Mouse (Mus musculus) kidney, embryonic 14.5 days (tissue): ENCODE measurements around the gene Ooep. TPM values are rescaled to one million over a fixed set of nuclear protein-coding genes. Genes with fewer than 3 reads are reported as not detected.
A peak's percentile ranks its signal among the peaks of the same experiment; 100 is the strongest.
"Not testable (repeated sequence)": the region's sequence is repeated elsewhere in the genome, so short reads cannot be mapped to it uniquely, and the experiment has no call there.

ENCODE experiments used
- ATAC-seq: fragments of 200-750 bp; cut with Nextera tagmentation; 2 replicates; pipeline ENCODE4 v1.8.0; 2017; ENCODE audit warnings: moderate number of reproducible peaks, mild to moderate bottlenecking, moderate TSS enrichment, moderate library complexity; ENCODE audit not compliant: low FRiP score, low TSS enrichment
- H3K27ac ChIP-seq: fragments of 300-500 bp; sonication (generic); 2 replicates; pipeline ENCODE4 v1.5.1; 2014; ENCODE audit warnings: low read depth, mild to moderate bottlenecking, low read length, moderate library complexity, mixed read lengths
- H3K27me3 ChIP-seq: fragments of 300-500 bp; sonication (generic); 2 replicates; pipeline ENCODE4 v1.6.1; 2014; ENCODE audit warnings: mild to moderate bottlenecking, low read length; ENCODE audit not compliant: control insufficient read depth, insufficient read depth
- H3K36me3 ChIP-seq: fragments of 300-500 bp; sonication (generic); 2 replicates; pipeline ENCODE4 v1.6.1; 2014; ENCODE audit warnings: low read length, mixed read lengths; ENCODE audit not compliant: control insufficient read depth, insufficient read depth
- H3K4me1 ChIP-seq: fragments of 300-500 bp; sonication (generic); 2 replicates; pipeline ENCODE4 v1.6.1; 2014; ENCODE audit warnings: low read length, mixed read lengths; ENCODE audit not compliant: control insufficient read depth, insufficient read depth
- H3K4me2 ChIP-seq: fragments of 300-500 bp; sonication (generic); replicated peaks from 2 replicates; pipeline ENCODE4 v1.6.1; 2014; ENCODE audit warnings: low read depth, mild to moderate bottlenecking, low read length
- H3K4me3 ChIP-seq: fragments of 300-500 bp; sonication (generic); 2 replicates; pipeline ENCODE4 v1.5.1; 2014; ENCODE audit warnings: mild to moderate bottlenecking, low read length
- H3K9ac ChIP-seq: fragments of 300-500 bp; sonication (generic); 2 replicates; pipeline ENCODE4 v1.6.1; 2014; ENCODE audit warnings: low read depth, mild to moderate bottlenecking, low read length, moderate library complexity
- H3K9me3 ChIP-seq: fragments of 300-500 bp; sonication (generic); 2 replicates; pipeline ENCODE4 v1.6.1; 2016; ENCODE audit warnings: low read length; ENCODE audit not compliant: control insufficient read depth
- WGBS: fragments of 180-500 bp; shearing (Covaris S2); extraction: QIAGEN DNeasy Blood & Tissue Kit; methylation state at CpG from one replicate; pipeline ENCODE4 v1.1.7; 2014; 5-methylcytosine and 5-hydroxymethylcytosine counted together
- polyA plus RNA-seq: library from polyadenylated mRNA; unstranded; fragments of >200 nt; fragmentation: Nextera tagmentation; extraction: Ambion mirVana; gene quantifications from 2 replicates; pipeline ENCODE4 v1.2.1, GENCODE M21; 2014

Ooep gene
- polyA plus RNA-seq, 1 experiment from 2014 or later, result 2.1 TPM

- no peak overlapping the region for H3K4me3 ChIP-seq
- no peak overlapping the region for H3K4me2 ChIP-seq
- H3K27me3 ChIP-seq, result no peaks in the 10 kb centered on the region
- H3K9ac ChIP-seq, result no peak overlapping the region
- no peak overlapping the region for H3K27ac ChIP-seq
- no peaks in the 10 kb centered on the region for H3K4me1 ChIP-seq
- ATAC-seq, result no peak
- H3K9me3 ChIP-seq, result no peaks in the 10 kb centered on the region
- H3K36me3 ChIP-seq, result no peaks in the 10 kb centered on the region
- 84% methylated on average over 6 of the region's 6 CpGs for WGBS
These were observed 18.6 kb downstream of the Ooep start for GRCm38 (mm10) chr9:78359750-78360483.

GRCm38 (mm10) chr9:78358053-78358452 lies 20.5 kb downstream of the Ooep start:
- Histone ChIP-seq H3K4me1 (no peaks in the 10 kb centered on the region), H3K36me3 (no peaks in the 10 kb centered on the region), H3K27me3 (no peaks in the 10 kb centered on the region), H3K4me2 (no peak overlapping the region), H3K27ac (no peak overlapping the region), H3K9me3 (no peaks in the 10 kb centered on the region), H3K9ac (no peak overlapping the region), H3K4me3 (no peak overlapping the region)
- peak; percentile 89 for ATAC-seq
- WGBS, result 16% methylated on average over 9 of the region's 9 CpGs

GRCm38 (mm10) chr9:78355611-78356010 lies 22.9 kb downstream of the Ooep start, which contains the start of gene Gsta2:
Gene Gsta2 (minus strand): TSS chr9:78355788.
- no peak within 1 kb of the TSS for H3K27ac ChIP-seq
- no peak within 1 kb of the TSS for H3K4me3 ChIP-seq
- H3K4me2 ChIP-seq, result no peak within 1 kb of the TSS
- no peaks in the 10 kb centered on the region for H3K36me3 ChIP-seq
- no peaks in the 10 kb centered on the region for H3K4me1 ChIP-seq
- no peaks in the 10 kb centered on the region for H3K27me3 ChIP-seq
- 88% methylated on average over 8 of the region's 8 CpGs for WGBS
- H3K9me3 ChIP-seq, result no peaks in the 10 kb centered on the region
- ATAC-seq, result no peak
- no peak within 1 kb of the TSS for H3K9ac ChIP-seq

- no peaks in the 10 kb centered on the region for H3K9me3 ChIP-seq
- no peak for ATAC-seq
- no peaks in the 10 kb centered on the region for H3K27me3 ChIP-seq
- 77% methylated on average over 11 of the region's 11 CpGs for WGBS
- no peak overlapping the region for H3K4me2 ChIP-seq
- no peaks in the 10 kb centered on the region for H3K36me3 ChIP-seq
- H3K27ac ChIP-seq, result no peak overlapping the region
- no peak overlapping the region for H3K4me3 ChIP-seq
- no peaks in the 10 kb centered on the region for H3K4me1 ChIP-seq
- no peak overlapping the region for H3K9ac ChIP-seq
These were observed 23.6 kb downstream of the Ooep start for GRCm38 (mm10) chr9:78354665-78355578.

- 77% methylated on average over 6 of the region's 6 CpGs for WGBS
- Histone ChIP-seq H3K9me3 (no peaks in the 10 kb centered on the region), H3K4me3 (no peak overlapping the region), H3K9ac (no peak overlapping the region), H3K36me3 (no peaks in the 10 kb centered on the region), H3K4me1 (no peaks in the 10 kb centered on the region), H3K27me3 (no peaks in the 10 kb centered on the region), H3K4me2 (no peak overlapping the region), H3K27ac (no peak overlapping the region)
- no peak for ATAC-seq
These were observed 26.9 kb downstream of the Ooep start for GRCm38 (mm10) chr9:78351504-78352220.

- not testable (repeated sequence) for H3K9me3 ChIP-seq
These were observed 28.5 kb downstream of the Ooep start for GRCm38 (mm10) chr9:78350007-78350406.

GRCm38 (mm10) chr9:78349141-78349540 lies 29.4 kb downstream of the Ooep start:
- not testable (repeated sequence) for H3K27me3 ChIP-seq, H3K27ac ChIP-seq, H3K4me1 ChIP-seq, H3K4me2 ChIP-seq, ATAC-seq, H3K9ac ChIP-seq, H3K4me3 ChIP-seq, H3K36me3 ChIP-seq, H3K9me3 ChIP-seq
- WGBS, result 89% methylated on average over 3 of the region's 3 CpGs

More at GRCm38 (mm10) chr9:78350007-78350406, 28.5 kb downstream of the Ooep start:
- ATAC-seq, H3K4me2 ChIP-seq, H3K36me3 ChIP-seq, H3K9ac ChIP-seq, H3K4me3 ChIP-seq, H3K27ac ChIP-seq, H3K27me3 ChIP-seq, H3K4me1 ChIP-seq: not testable (repeated sequence)

- not testable (repeated sequence) for H3K4me3 ChIP-seq, H3K4me2 ChIP-seq, ATAC-seq, H3K4me1 ChIP-seq, H3K9ac ChIP-seq, H3K36me3 ChIP-seq, H3K9me3 ChIP-seq, H3K27ac ChIP-seq, H3K27me3 ChIP-seq
- WGBS, result 62% methylated on average over 6 of the region's 6 CpGs
These were observed 30.1 kb downstream of the Ooep start for GRCm38 (mm10) chr9:78348206-78349004.
